26 mouse cellular contexts compared by ENCODE assay signal in genomic region chr13:94429567-94429966, GRCm38 (mm10).
A peak's percentile ranks its signal among the peaks of the same experiment; 100 is the strongest.
DNase-seq lines count a peak whose midpoint lies in the region; ATAC-seq and TF ChIP-seq lines count a peak whose summit lies in the region.
"Had no signal": no experiment of that assay in that cellular context is flagged by ENCODE, and none has a peak within 500 bp of the region (broad histone marks: within the 10 kb centered on the region; RNA-seq: fewer than 3 reads in every experiment).

No protein-coding gene starts in this region.

- peaks cover 0 to 6% of the 10 kb centered on the region in 2 experiments; a peak in 2 of 4 replicates for H3K4me1 ChIP-seq in MEL (ENCODE audit: control insufficient read depth in 1 of 2, insufficient read depth in 2 of 2, low read length in 2 of 2)
- H3K4me1 ChIP-seq in intestine, postnatal 0 days (replicated peaks; ENCODE audit: control insufficient read depth, insufficient read depth, low read length) = peaks cover 8% of the 10 kb centered on the region; the same call in 1 of the 2 replicates
- no peaks in the 10 kb centered on the region for H3K4me1 ChIP-seq in heart, embryonic 12.5 days (replicated peaks)
- H3K4me1 ChIP-seq in midbrain, postnatal 0 days (ENCODE audit: insufficient read depth, low read length) = no peaks in the 10 kb centered on the region
- H3K4me1 ChIP-seq: embryonic facial prominence, embryonic 10.5 days; forebrain, embryonic 12.5 days; heart, embryonic 10.5 days; hindbrain, embryonic 12.5 days; hindbrain, embryonic 15.5 days had no signal

- TF ChIP-seq POLR2A in MEL (IDR thresholded peaks at IDR 0.05; ENCODE audit: control insufficient read depth in 1 of 2, insufficient read depth in 1 of 2, low read depth in 1 of 2, low read length in 2 of 2, poor library complexity in 1 of 2) = no peak

- no peak overlapping the region for H3K27ac ChIP-seq in MEL (ENCODE audit: control insufficient read depth, low read depth, low read length)
- no peak overlapping the region for H3K27ac ChIP-seq in intestine, postnatal 0 days (ENCODE audit: low read depth, low read length)
- no peak overlapping the region for H3K27ac ChIP-seq in heart, embryonic 12.5 days (ENCODE audit: poor library complexity, severe bottlenecking)
- no peak overlapping the region for H3K27ac ChIP-seq in midbrain, postnatal 0 days (ENCODE audit: low read depth, low read length)
- H3K27ac ChIP-seq: embryonic facial prominence, embryonic 10.5 days; embryonic facial prominence, embryonic 13.5 days; forebrain, embryonic 12.5 days; heart, adult 2 months; heart, embryonic 10.5 days; hindbrain, embryonic 12.5 days; hindbrain, embryonic 15.5 days had no signal

- H3K4me3 ChIP-seq in MEL (ENCODE audit: control insufficient read depth in 1 of 2, insufficient read depth in 1 of 2, low read depth in 2 of 2, low read length in 2 of 2) = no peak overlapping the region
- H3K4me3 ChIP-seq in intestine, postnatal 0 days (ENCODE audit: low read depth, low read length) = no peak overlapping the region
- no peak overlapping the region for H3K4me3 ChIP-seq in heart, embryonic 12.5 days
- H3K4me3 ChIP-seq in midbrain, postnatal 0 days (ENCODE audit: low read depth, low read length) = no peak overlapping the region
- H3K4me3 ChIP-seq: embryonic facial prominence, embryonic 10.5 days; embryonic facial prominence, embryonic 13.5 days; erythroblast, embryonic 14.5 days; forebrain, embryonic 12.5 days; heart, adult 2 months; heart, embryonic 10.5 days; hindbrain, embryonic 12.5 days; hindbrain, embryonic 15.5 days had no signal

- no peak overlapping the region for H3K4me2 ChIP-seq in intestine, postnatal 0 days (replicated peaks; ENCODE audit: low read depth)
- no peak overlapping the region for H3K4me2 ChIP-seq in heart, embryonic 12.5 days
- no peak overlapping the region for H3K4me2 ChIP-seq in midbrain, postnatal 0 days (ENCODE audit: low read depth, low read length, poor library complexity, severe bottlenecking)
- H3K4me2 ChIP-seq: embryonic facial prominence, embryonic 13.5 days; forebrain, embryonic 12.5 days; hindbrain, embryonic 12.5 days; hindbrain, embryonic 15.5 days had no signal

- ATAC-seq in intestine, postnatal 0 days = peak; percentile 44; the same call in 1 of the 2 replicates
- ATAC-seq in heart, embryonic 12.5 days (ENCODE audit: insufficient number of reproducible peaks, low FRiP score) = no peak
- ATAC-seq in midbrain, postnatal 0 days (ENCODE audit: low FRiP score) = no peak
- ATAC-seq: forebrain, embryonic 16.5 days had no signal

- no peaks in the 10 kb centered on the region for H3K79me2 ChIP-seq in MEL (ENCODE audit: control insufficient read depth, insufficient read depth, low read length, poor library complexity)

- peaks cover 10% of the 10 kb centered on the region in 2 experiments for H3K36me3 ChIP-seq in MEL (ENCODE audit: control insufficient read depth in 1 of 2, insufficient read depth in 2 of 2, low read length in 2 of 2)
- H3K36me3 ChIP-seq in intestine, postnatal 0 days (ENCODE audit: control insufficient read depth, insufficient read depth) = peaks cover 6% of the 10 kb centered on the region
- H3K36me3 ChIP-seq in heart, embryonic 12.5 days = peaks cover 34% of the 10 kb centered on the region
- H3K36me3 ChIP-seq in midbrain, postnatal 0 days (ENCODE audit: insufficient read depth, low read length) = no peaks in the 10 kb centered on the region

- no peak for TF ChIP-seq RAD21 in MEL (IDR thresholded peaks at IDR 0.05; ENCODE audit: low read depth, low read length)

- H3K9me3 ChIP-seq in MEL (replicated peaks; ENCODE audit: insufficient read depth, low read length) = no peaks in the 10 kb centered on the region
- H3K9me3 ChIP-seq in intestine, postnatal 0 days (ENCODE audit: control insufficient read depth) = no peaks in the 10 kb centered on the region
- peaks cover 2% of the 10 kb centered on the region; the same call in 1 of the 2 replicates for H3K9me3 ChIP-seq in heart, embryonic 12.5 days (replicated peaks)
- no peaks in the 10 kb centered on the region for H3K9me3 ChIP-seq in midbrain, postnatal 0 days (ENCODE audit: low read length)
- H3K9me3 ChIP-seq: embryonic facial prominence, embryonic 13.5 days; forebrain, embryonic 12.5 days; G1E; heart, embryonic 10.5 days; hindbrain, embryonic 12.5 days; hindbrain, embryonic 15.5 days had no signal

- no peak overlapping the region for H3K9ac ChIP-seq in MEL (ENCODE audit: control insufficient read depth, low read depth, low read length, poor library complexity, severe bottlenecking)
- no peak overlapping the region for H3K9ac ChIP-seq in intestine, postnatal 0 days (ENCODE audit: low read depth, low read length)
- no peak overlapping the region for H3K9ac ChIP-seq in heart, embryonic 12.5 days
- no peak overlapping the region for H3K9ac ChIP-seq in midbrain, postnatal 0 days (replicated peaks; ENCODE audit: low read length, poor library complexity, severe bottlenecking)
- H3K9ac ChIP-seq: embryonic facial prominence, embryonic 13.5 days; forebrain, embryonic 12.5 days; hindbrain, embryonic 12.5 days; hindbrain, embryonic 15.5 days had no signal

- no peak for TF ChIP-seq EP300 in MEL (IDR thresholded peaks at IDR 0.05; ENCODE audit: low read depth in 1 of 2, low read length in 2 of 2)

- H3K27me3 ChIP-seq in MEL (ENCODE audit: control insufficient read depth in 1 of 2, insufficient read depth in 2 of 2, low read length in 2 of 2) = no peaks in the 10 kb centered on the region
- no peaks in the 10 kb centered on the region for H3K27me3 ChIP-seq in intestine, postnatal 0 days (replicated peaks; ENCODE audit: control insufficient read depth, insufficient read depth, low read length)
- no peaks in the 10 kb centered on the region for H3K27me3 ChIP-seq in heart, embryonic 12.5 days (replicated peaks)
- no peaks in the 10 kb centered on the region for H3K27me3 ChIP-seq in midbrain, postnatal 0 days (ENCODE audit: insufficient read depth, low read length)
- H3K27me3 ChIP-seq: embryonic facial prominence, embryonic 13.5 days; forebrain, embryonic 12.5 days; hindbrain, embryonic 12.5 days; hindbrain, embryonic 15.5 days had no signal

- TF ChIP-seq CTCF in MEL (IDR thresholded peaks at IDR 0.05 in 2 of 3, conservative IDR thresholded peaks at IDR 0.05 in 1 of 3; ENCODE audit: control insufficient read depth in 1 of 3, insufficient read depth in 1 of 3, low read depth in 2 of 3, low read length in 3 of 3, poor library complexity in 1 of 3, severe bottlenecking in 1 of 3) = no peak
- TF ChIP-seq CTCF in intestine, postnatal 0 days (IDR thresholded peaks at IDR 0.05; ENCODE audit: low read depth) = peak; percentile 20; the same call in 1 of the 2 replicates
- TF ChIP-seq CTCF in midbrain, postnatal 0 days (IDR thresholded peaks at IDR 0.05) = no peak

- 65% methylated on average over 2 of the region's 2 CpGs for WGBS in intestine, postnatal 0 days
- WGBS in heart, embryonic 12.5 days = 93% methylated on average over 2 of the region's 2 CpGs
- 98% methylated on average over 2 of the region's 2 CpGs for WGBS in midbrain, postnatal 0 days

- peak; percentile 5 to 18 for DNase-seq in spleen, postnatal 36 days (ENCODE audit: low spot score in 2 of 2)
- no peak for DNase-seq in spleen, postnatal 14 days (ENCODE audit: low spot score in 2 of 2)
- peak; percentile 14 for DNase-seq in MEL (ENCODE audit: low read depth, low spot score)
- DNase-seq in kidney, adult 9 months = no peak
- DNase-seq in midbrain, postnatal 0 days (ENCODE audit: low spot score) = no peak
- DNase-seq: adrenal gland, adult 2 months; adrenal gland, postnatal 25 days; cerebellum, adult 11-12 months; cerebellum, adult 8-10 months; cerebellum, postnatal 10 days; cerebellum, postnatal 36 days; embryo, embryonic 11 days; gastrocnemius, postnatal 10 days; gastrocnemius, postnatal 36 days; heart, adult 2 months had no signal

TF ChIP-seq in MEL, 35 proteins besides CTCF, POLR2A, EP300 and RAD21:
- no peak for TF ChIP-seq MYB (IDR thresholded peaks at IDR 0.05; ENCODE audit: low read depth, low read length)
- TF ChIP-seq RCOR1 (IDR thresholded peaks at IDR 0.05; ENCODE audit: low read depth, low read length) = no peak
- TF ChIP-seq JUND (IDR thresholded peaks at IDR 0.05; ENCODE audit: low read depth, low read length) = no peak
- no peak for TF ChIP-seq CHD1 (IDR thresholded peaks at IDR 0.05; ENCODE audit: low read depth, low read length)
- no peak for TF ChIP-seq MEF2A (IDR thresholded peaks at IDR 0.05; ENCODE audit: extremely low read depth, insufficient replicate concordance, low read depth, low read length, poor library complexity, severe bottlenecking)
- TF ChIP-seq KAT2A (conservative IDR thresholded peaks at IDR 0.05; ENCODE audit: low read depth, low read length) = no peak
- no peak for TF ChIP-seq ZNF384 (IDR thresholded peaks at IDR 0.05; ENCODE audit: low read depth, low read length)
- TF ChIP-seq MAZ (IDR thresholded peaks at IDR 0.05; ENCODE audit: low read depth, low read length) = no peak
- TF ChIP-seq ZC3H11A (IDR thresholded peaks at IDR 0.05; ENCODE audit: low read depth, low read length) = no peak
- no peak for TF ChIP-seq ETS1 (IDR thresholded peaks at IDR 0.05; ENCODE audit: low read depth, low read length)
- TF ChIP-seq MYC (IDR thresholded peaks at IDR 0.05; ENCODE audit: low read depth, low read length) = no peak
- no peak for TF ChIP-seq NELFE (IDR thresholded peaks at IDR 0.05; ENCODE audit: low read depth, low read length)

Comparison
In these comparisons a context has a peak if more than half of its experiments do, and no peak if none do; other contexts are left out.
1. DNase-seq: peak in spleen, postnatal 36 days (2 of 2) and MEL (single experiment); none in spleen, postnatal 14 days (0 of 2), kidney, adult 9 months (single experiment) and midbrain, postnatal 0 days (single experiment).